Mouse (Mus musculus): ENCODE results near the gene Specc1.

- TF ChIP-seq HCFC1 (IDR thresholded peaks at IDR 0.05; ENCODE audit: borderline replicate concordance, insufficient read depth, low read length) (no peak), CHD2 (IDR thresholded peaks at IDR 0.05; ENCODE audit: low read depth, low read length) (no peak), ZNF384 (IDR thresholded peaks at IDR 0.05; ENCODE audit: low read depth, low read length) (no peak), ZC3H11A (IDR thresholded peaks at IDR 0.05; ENCODE audit: borderline replicate concordance, low read depth, low read length) (no peak)
These were observed 150.8 kb downstream of the Specc1 start for GRCm38 (mm10) chr11:62107272-62107836.
